Mouse (Mus musculus): ENCODE results near the gene Kcne3. TPM values are rescaled to one million over a fixed set of nuclear protein-coding genes. Genes with fewer than 3 reads are reported as not detected.

Gene Kcne3
- polyA plus RNA-seq, 1 experiment from 2014 or later, result 73.1 TPM

GRCm38 (mm10) chr7:100150086-100150485 lies 26.2 kb upstream of the Kcne3 start:
- no peak for ATAC-seq (replicated peaks; ENCODE audit: low FRiP score, low TSS enrichment, low read depth)
- no peak overlapping the region for H3K9ac ChIP-seq (ENCODE audit: low read length)
- H3K27ac ChIP-seq (ENCODE audit: low read depth), result no peak overlapping the region
- no peaks in the 10 kb centered on the region; the same call in 1 of the 2 replicates for H3K4me1 ChIP-seq (replicated peaks; ENCODE audit: control insufficient read depth, insufficient read depth, low read length)
- DNase-seq (ENCODE audit: low spot score), result peak; percentile 46
- WGBS, result 65% methylated on average over 10 of the region's 10 CpGs
- H3K4me3 ChIP-seq (ENCODE audit: low read depth, low read length), result no peak overlapping the region
- H3K27me3 ChIP-seq (replicated peaks; ENCODE audit: control insufficient read depth, insufficient read depth, low read length), result no peaks in the 10 kb centered on the region
- H3K4me2 ChIP-seq (ENCODE audit: low read length), result no peak overlapping the region
- no peaks in the 10 kb centered on the region for H3K36me3 ChIP-seq (ENCODE audit: control insufficient read depth, insufficient read depth, low read length)
- H3K9me3 ChIP-seq (ENCODE audit: control insufficient read depth, low read length), result no peaks in the 10 kb centered on the region

GRCm38 (mm10) chr7:100150626-100151025 lies 25.7 kb upstream of the Kcne3 start:
- H3K27ac ChIP-seq (ENCODE audit: low read depth), result no peak overlapping the region
- WGBS, result 82% methylated on average over 11 of the region's 11 CpGs
- H3K27me3 ChIP-seq (replicated peaks; ENCODE audit: control insufficient read depth, insufficient read depth, low read length), result no peaks in the 10 kb centered on the region
- no peaks in the 10 kb centered on the region; the same call in 1 of the 2 replicates for H3K4me1 ChIP-seq (replicated peaks; ENCODE audit: control insufficient read depth, insufficient read depth, low read length)
- H3K4me2 ChIP-seq (ENCODE audit: low read length), result no peak overlapping the region
- DNase-seq (ENCODE audit: low spot score) (peak; percentile 35), ATAC-seq (replicated peaks; ENCODE audit: low FRiP score, low TSS enrichment, low read depth) (no peak)
- no peaks in the 10 kb centered on the region for H3K9me3 ChIP-seq (ENCODE audit: control insufficient read depth, low read length)
- H3K36me3 ChIP-seq (ENCODE audit: control insufficient read depth, insufficient read depth, low read length), result no peaks in the 10 kb centered on the region
- no peak overlapping the region for H3K4me3 ChIP-seq (ENCODE audit: low read depth, low read length)
- no peak overlapping the region for H3K9ac ChIP-seq (ENCODE audit: low read length)

GRCm38 (mm10) chr7:100157669-100158068 lies 18.6 kb upstream of the Kcne3 start:
- WGBS, result 76% methylated on average over 4 of the region's 4 CpGs
- no peak overlapping the region for H3K4me2 ChIP-seq (ENCODE audit: low read length)
- ATAC-seq (replicated peaks; ENCODE audit: low FRiP score, low TSS enrichment, low read depth) (no peak), DNase-seq (ENCODE audit: low spot score) (peak; percentile 10)
- 0 out of 2 replicates have a peak, but pooled peaks cover 6% of the 10 kb centered on the region for H3K4me1 ChIP-seq (replicated peaks; ENCODE audit: control insufficient read depth, insufficient read depth, low read length)
- H3K36me3 ChIP-seq (ENCODE audit: control insufficient read depth, insufficient read depth, low read length), result no peaks in the 10 kb centered on the region
- no peak overlapping the region for H3K4me3 ChIP-seq (ENCODE audit: low read depth, low read length)
- no peak overlapping the region for H3K9ac ChIP-seq (ENCODE audit: low read length)
- no peaks in the 10 kb centered on the region for H3K9me3 ChIP-seq (ENCODE audit: control insufficient read depth, low read length)
- no peak overlapping the region for H3K27ac ChIP-seq (ENCODE audit: low read depth)
- H3K27me3 ChIP-seq (replicated peaks; ENCODE audit: control insufficient read depth, insufficient read depth, low read length), result no peaks in the 10 kb centered on the region

GRCm38 (mm10) chr7:100159105-100159841 lies 17.0 kb upstream of the Kcne3 start, which contains the start of gene Lipt2:
TSS of gene Lipt2 (plus strand) at chr7:100159277.
- ATAC-seq (replicated peaks; ENCODE audit: low FRiP score, low TSS enrichment, low read depth) (peak; percentile 95), DNase-seq (ENCODE audit: low spot score) (peak; percentile 91)
- WGBS, result 1% methylated on average over 78 of the region's 78 CpGs
- no peaks in the 10 kb centered on the region for H3K27me3 ChIP-seq (replicated peaks; ENCODE audit: control insufficient read depth, insufficient read depth, low read length)
- H3K27ac ChIP-seq (ENCODE audit: low read depth), result peak within 1 kb of the TSS; percentile 98
- H3K4me1 ChIP-seq (replicated peaks; ENCODE audit: control insufficient read depth, insufficient read depth, low read length), result 0 out of 2 replicates have a peak, but pooled peaks cover 6% of the 10 kb centered on the region
- H3K4me3 ChIP-seq (ENCODE audit: low read depth, low read length), result peak within 1 kb of the TSS; percentile 89
- peak within 1 kb of the TSS; percentile 92 for H3K9ac ChIP-seq (ENCODE audit: low read length)
- H3K36me3 ChIP-seq (ENCODE audit: control insufficient read depth, insufficient read depth, low read length), result no peaks in the 10 kb centered on the region
- H3K4me2 ChIP-seq (ENCODE audit: low read length), result peak within 1 kb of the TSS; percentile 87
- no peaks in the 10 kb centered on the region for H3K9me3 ChIP-seq (ENCODE audit: control insufficient read depth, low read length)

GRCm38 (mm10) chr7:100160006-100160405 lies 16.3 kb upstream of the Kcne3 start:
- Histone ChIP-seq H3K4me2 (ENCODE audit: low read length) (peak overlapping the region; percentile 87), H3K4me1 (replicated peaks; ENCODE audit: control insufficient read depth, insufficient read depth, low read length) (0 out of 2 replicates have a peak, but pooled peaks cover 6% of the 10 kb centered on the region), H3K9ac (ENCODE audit: low read length) (peak overlapping the region; percentile 92), H3K27me3 (replicated peaks; ENCODE audit: control insufficient read depth, insufficient read depth, low read length) (no peaks in the 10 kb centered on the region), H3K4me3 (ENCODE audit: low read depth, low read length) (peak overlapping the region; percentile 89), H3K36me3 (ENCODE audit: control insufficient read depth, insufficient read depth, low read length) (no peaks in the 10 kb centered on the region), H3K27ac (ENCODE audit: low read depth) (peak overlapping the region; percentile 98; the same call in 1 of the 2 replicates), H3K9me3 (ENCODE audit: control insufficient read depth, low read length) (no peaks in the 10 kb centered on the region)
- DNase-seq (ENCODE audit: low spot score), result peak; percentile 55
- ATAC-seq (replicated peaks; ENCODE audit: low FRiP score, low TSS enrichment, low read depth), result peak; percentile 11; the same call in 1 of the 2 replicates
- 68% methylated on average over 7 of the region's 7 CpGs for WGBS

GRCm38 (mm10) chr7:100163506-100163905 lies 12.8 kb upstream of the Kcne3 start:
- Histone ChIP-seq H3K27me3 (replicated peaks; ENCODE audit: control insufficient read depth, insufficient read depth, low read length) (no peaks in the 10 kb centered on the region), H3K4me2 (ENCODE audit: low read length) (no peak overlapping the region), H3K27ac (ENCODE audit: low read depth) (no peak overlapping the region), H3K4me1 (replicated peaks; ENCODE audit: control insufficient read depth, insufficient read depth, low read length) (0 out of 2 replicates have a peak, but pooled peaks cover 6% of the 10 kb centered on the region), H3K9me3 (ENCODE audit: control insufficient read depth, low read length) (no peaks in the 10 kb centered on the region), H3K36me3 (ENCODE audit: control insufficient read depth, insufficient read depth, low read length) (no peaks in the 10 kb centered on the region), H3K9ac (ENCODE audit: low read length) (no peak overlapping the region), H3K4me3 (ENCODE audit: low read depth, low read length) (no peak overlapping the region)
- no peak for ATAC-seq (replicated peaks; ENCODE audit: low FRiP score, low TSS enrichment, low read depth)
- WGBS, result 84% methylated on average over 4 of the region's 4 CpGs
- peak; percentile 23 for DNase-seq (ENCODE audit: low spot score)

- H3K27ac ChIP-seq (ENCODE audit: low read depth), result no peak overlapping the region
- H3K4me3 ChIP-seq (ENCODE audit: low read depth, low read length), result no peak overlapping the region
- no peaks in the 10 kb centered on the region for H3K36me3 ChIP-seq (ENCODE audit: control insufficient read depth, insufficient read depth, low read length)
- no peak overlapping the region for H3K9ac ChIP-seq (ENCODE audit: low read length)
- no peaks in the 10 kb centered on the region for H3K27me3 ChIP-seq (replicated peaks; ENCODE audit: control insufficient read depth, insufficient read depth, low read length)
- no peak overlapping the region for H3K4me2 ChIP-seq (ENCODE audit: low read length)
- DNase-seq (ENCODE audit: low spot score) (no peak), ATAC-seq (replicated peaks; ENCODE audit: low FRiP score, low TSS enrichment, low read depth) (no peak)
- H3K4me1 ChIP-seq (replicated peaks; ENCODE audit: control insufficient read depth, insufficient read depth, low read length), result no peaks in the 10 kb centered on the region
- 78% methylated on average over 11 of the region's 11 CpGs for WGBS
- H3K9me3 ChIP-seq (ENCODE audit: control insufficient read depth, low read length), result no peaks in the 10 kb centered on the region
These were observed 7.6 kb upstream of the Kcne3 start for GRCm38 (mm10) chr7:100168654-100169053.

- 60% methylated on average over 4 of the region's 4 CpGs for WGBS
- H3K4me1 ChIP-seq (replicated peaks; ENCODE audit: control insufficient read depth, insufficient read depth, low read length), result no peaks in the 10 kb centered on the region
- no peak overlapping the region for H3K9ac ChIP-seq (ENCODE audit: low read length)
- no peak overlapping the region for H3K4me2 ChIP-seq (ENCODE audit: low read length)
- ATAC-seq (replicated peaks; ENCODE audit: low FRiP score, low TSS enrichment, low read depth), result no peak
- no peaks in the 10 kb centered on the region for H3K27me3 ChIP-seq (replicated peaks; ENCODE audit: control insufficient read depth, insufficient read depth, low read length)
- no peak overlapping the region for H3K27ac ChIP-seq (ENCODE audit: low read depth)
- H3K4me3 ChIP-seq (ENCODE audit: low read depth, low read length), result no peak overlapping the region
- no peaks in the 10 kb centered on the region for H3K9me3 ChIP-seq (ENCODE audit: control insufficient read depth, low read length)
- H3K36me3 ChIP-seq (ENCODE audit: control insufficient read depth, insufficient read depth, low read length), result no peaks in the 10 kb centered on the region
- DNase-seq (ENCODE audit: low spot score), result no peak
These were observed 5.5 kb upstream of the Kcne3 start for GRCm38 (mm10) chr7:100170756-100171155.
